Mouse (Mus musculus): ENCODE data around the gene Grm4.
"Not testable (repeated sequence)": the region's sequence is repeated elsewhere in the genome, so short reads cannot be mapped to it uniquely, and the experiment has no call there.

Gene Grm4

DNA sequence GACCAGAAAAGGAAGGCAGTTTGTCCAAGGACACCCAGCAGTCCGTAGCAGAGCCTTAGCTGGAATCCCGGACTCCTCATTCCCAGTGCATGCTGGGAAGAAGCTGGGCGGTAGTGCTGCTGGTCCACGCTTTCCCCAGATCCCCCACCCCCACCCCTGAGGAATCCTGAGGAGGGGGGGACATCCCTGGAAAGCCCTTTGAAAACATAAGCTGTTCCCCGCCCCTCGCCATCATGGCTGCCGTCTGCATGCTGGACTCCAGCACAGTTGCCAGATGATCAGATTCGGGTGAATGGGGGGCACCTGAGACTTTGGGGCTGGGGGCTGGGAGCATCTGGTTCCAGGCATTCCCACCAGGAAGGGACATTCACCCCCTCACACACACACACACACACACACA lies 99.4 kb downstream of the Grm4 start:
- in situ Hi-C loops (cut with MboI, MseI) = no loop called here

DNA sequence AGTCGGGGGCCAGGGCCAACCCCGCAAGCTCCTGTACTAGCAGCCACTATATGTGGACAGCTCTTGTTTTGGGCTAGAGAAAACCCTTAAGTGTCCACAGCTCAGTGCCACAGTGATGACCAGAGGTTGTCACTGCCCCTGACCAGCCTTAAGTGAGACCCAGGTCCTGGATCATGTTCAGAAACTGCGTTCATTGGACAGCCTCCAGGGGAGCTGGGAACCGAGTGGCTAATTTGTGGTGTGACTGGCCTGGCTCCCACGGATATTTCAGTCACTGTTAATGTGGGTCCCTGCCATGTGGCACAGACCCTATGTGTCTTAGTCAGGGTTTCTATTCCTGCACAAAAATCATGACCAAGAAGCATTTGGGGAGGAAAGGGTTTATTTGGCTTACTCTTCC lies 112.2 kb downstream of the Grm4 start:
- in situ Hi-C loops (cut with MboI, MseI) = no loop called here

DNA sequence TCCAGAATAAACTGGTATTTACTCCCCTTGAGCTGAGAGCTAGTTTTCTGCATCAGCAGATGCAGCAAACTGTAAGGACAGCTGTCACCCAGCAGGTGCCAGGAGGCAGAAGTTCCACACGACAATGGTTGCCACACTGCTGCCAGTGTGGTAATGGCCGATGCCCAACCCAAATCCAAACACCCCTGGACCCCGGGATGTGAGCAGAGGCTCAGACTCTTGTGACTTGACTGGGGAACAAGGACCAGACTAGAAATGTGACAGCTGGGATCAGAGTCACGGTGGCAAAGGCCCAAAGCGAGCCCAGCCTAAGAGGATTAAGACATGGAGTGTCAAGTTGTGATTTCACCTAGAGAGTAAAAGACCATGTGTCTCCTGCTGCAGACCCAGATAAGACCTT lies 112.7 kb downstream of the Grm4 start:
- in situ Hi-C loops (cut with MboI, MseI) = no loop called here

DNA sequence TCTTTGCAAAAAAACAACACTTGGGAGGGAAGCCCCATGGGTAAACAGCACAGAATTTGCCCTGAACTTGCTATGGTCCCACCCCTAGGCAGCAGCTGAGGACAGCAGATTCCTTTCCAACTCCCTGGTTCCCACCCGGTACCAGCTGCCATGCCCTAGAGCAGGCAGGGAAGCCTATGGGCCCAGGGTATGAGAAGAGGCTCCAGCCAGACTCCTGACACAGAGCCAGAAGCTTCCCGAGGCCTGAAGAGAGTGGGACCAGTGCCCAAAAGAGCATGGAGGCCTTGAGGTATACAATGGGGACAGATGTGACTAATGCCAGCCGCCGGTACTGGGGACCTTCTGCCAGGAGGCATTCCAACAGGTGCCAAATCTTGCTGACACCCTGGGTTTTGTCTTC lies 114.2 kb downstream of the Grm4 start:
- in situ Hi-C loops (cut with MboI, MseI) = no loop called here

DNA sequence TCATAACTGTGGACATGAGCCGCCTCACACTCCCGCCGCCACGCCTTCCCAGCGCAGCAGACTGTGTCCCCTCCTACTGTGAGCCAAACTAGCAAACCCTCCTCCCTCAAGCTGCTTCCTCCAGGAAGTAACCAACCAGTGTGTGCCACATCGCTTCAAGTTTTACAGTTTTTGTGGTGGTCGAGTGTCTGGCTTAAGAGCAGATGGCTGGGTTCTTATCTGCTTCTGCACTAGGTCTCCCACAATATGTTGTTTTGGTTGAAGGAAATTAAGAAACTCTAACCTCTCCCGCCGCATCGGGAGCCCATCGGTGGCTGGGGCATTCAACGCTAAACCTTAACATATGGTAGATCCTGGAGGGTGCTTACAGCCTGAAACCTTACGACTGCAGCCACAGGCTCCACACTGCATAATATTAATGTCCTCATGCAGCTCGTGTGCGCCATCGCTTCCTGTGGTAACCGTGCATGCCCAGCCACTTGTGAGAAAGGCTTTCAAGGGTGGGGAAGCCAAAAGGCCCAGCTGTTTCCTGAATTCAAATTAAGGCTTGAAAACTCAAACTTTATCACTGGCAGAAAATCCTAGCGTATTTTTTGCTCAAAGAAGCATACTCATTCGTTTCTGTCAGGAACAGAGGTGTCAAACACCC lies 115.7 kb downstream of the Grm4 start:
- in situ Hi-C loops (cut with MboI, MseI) = no loop called here

DNA sequence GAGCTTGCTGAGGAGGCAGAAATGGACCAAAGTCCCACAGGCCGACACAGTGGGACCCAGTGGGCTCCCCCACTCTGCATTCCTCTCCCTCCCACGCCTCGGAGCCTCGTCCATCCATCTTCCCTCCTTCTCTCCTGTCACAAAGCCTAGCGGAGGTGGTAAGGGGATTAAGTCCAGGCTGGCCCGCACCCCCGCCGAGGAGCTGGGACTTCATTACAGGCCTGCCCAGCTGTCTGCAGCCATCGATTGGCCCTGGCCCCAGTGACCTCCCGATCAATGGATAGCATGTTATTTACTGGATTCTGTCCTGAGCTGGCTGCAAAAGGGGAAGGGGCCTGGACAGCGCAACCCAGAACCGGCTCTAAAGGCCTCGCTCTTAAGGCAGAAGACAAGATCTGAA lies 120.0 kb downstream of the Grm4 start:
- in situ Hi-C loops (cut with MboI, MseI) = no loop called here

DNA sequence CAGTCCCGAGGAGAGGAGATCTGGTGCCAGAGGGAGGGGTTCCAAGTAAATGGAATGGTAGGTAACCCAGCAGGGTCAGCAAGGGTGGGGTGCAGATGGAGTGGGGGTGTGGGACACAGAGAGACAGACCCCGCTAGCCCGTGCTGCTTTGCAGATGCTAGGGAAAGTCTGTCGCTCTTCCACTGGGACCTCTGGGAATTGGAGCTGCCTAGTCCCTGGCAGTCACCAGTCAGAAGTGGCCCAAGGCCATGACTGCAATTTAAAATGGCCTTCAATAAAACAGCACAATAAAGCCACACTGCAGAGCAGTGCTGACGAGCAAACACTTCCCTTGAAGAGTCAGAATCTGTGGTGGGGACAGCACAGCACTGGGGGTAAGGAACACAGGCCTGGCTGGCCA lies 127.3 kb downstream of the Grm4 start:
- in situ Hi-C loops (cut with MboI, MseI) = no loop called here

DNA sequence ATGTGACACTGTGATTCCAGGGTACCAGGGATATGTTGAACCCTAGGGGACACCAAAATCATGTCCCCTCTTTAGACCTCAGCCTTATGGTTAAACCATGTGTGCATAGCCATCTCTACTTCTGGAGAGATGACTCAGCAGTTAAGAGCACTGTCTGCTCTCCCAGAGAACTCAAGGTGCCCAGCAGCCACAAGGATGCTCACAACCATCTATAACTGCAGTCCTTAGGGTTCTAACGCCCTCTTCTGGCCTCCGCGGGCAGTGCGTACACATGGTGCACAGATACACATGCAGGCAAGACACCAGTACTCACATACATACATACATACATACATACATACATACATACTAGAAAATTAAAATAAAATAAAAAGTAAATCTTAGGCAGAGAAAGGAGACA lies 127.8 kb downstream of the Grm4 start:
- in situ Hi-C loops (cut with MboI, MseI) = no loop called here

DNA sequence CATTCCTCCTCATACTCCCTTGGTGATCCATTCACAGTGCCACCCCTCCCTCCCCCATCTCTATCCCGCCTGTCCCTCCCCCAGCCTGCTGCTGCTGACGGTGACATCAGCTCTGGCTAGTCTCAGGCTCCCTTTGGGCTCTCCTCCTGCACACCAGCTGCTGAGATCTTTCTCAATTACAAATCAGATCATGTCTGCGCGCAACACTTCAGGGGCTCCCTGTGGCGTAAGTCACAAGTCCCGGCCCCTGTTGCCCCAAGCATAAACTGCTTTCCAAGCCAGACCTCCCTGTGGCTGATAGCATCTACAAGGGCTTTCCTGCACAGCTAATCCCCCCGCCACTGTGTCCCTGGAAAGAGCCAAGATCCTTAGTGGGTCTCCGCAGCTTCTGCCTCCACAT lies 128.3 kb downstream of the Grm4 start:
- in situ Hi-C loops (cut with MboI, MseI) = no loop called here

DNA sequence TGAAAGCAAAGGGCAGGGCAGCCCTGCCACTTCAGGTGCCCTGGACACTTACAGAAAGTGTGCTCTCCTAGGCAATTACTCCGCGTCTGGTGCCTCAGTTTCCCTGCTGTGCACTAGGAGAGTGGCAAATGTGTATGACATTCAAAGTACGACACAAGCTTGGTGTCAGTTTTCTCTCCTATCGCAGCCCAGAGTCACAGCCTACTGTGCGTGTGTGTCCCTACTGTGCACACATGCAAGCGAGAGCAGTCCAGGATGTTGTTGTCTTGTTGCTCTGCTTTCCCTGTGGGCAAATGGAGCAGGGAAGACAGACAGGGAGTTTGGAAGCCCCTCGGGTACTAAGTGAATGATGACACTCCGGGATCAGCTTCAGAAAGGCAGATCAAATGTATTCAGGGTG lies 131.2 kb downstream of the Grm4 start:
- in situ Hi-C loops (cut with MboI, MseI) = no loop called here

DNA sequence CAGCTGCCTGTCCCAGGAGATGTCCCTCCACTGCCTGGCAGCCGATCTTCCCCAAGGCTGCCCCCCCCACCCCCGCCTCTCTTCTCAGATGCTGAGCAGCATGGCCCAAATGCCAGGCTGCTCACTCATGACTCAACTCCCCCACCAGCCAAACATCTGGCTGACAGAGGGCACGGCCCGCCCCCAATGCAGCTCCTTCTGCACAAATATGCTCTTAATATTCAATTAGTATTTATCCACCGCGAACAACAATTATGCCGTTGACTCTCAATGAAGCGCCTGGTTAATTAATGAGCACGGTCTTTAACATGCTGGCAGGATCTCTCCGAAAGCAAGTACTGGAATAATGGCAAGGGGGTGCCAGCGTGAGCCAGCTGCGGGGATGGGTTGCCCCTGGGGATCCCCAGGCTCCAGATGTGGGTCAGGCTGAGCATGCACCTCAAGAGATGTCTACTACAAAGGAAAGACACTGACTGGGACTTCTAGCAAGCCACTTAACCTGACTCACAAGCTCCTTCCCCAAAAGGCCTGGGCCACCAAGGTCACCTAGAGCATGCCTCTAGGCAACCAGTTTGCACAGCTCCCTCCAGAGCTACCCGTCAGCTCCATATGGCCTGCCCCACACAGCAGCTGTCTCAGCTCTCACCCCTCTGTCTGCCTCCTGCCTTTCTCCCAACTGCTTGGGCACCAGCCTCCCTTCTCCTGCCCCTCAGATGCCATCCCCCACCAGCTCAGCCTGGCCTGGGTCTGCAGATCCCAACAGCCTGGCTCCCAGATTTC lies 131.8 kb downstream of the Grm4 start:
- in situ Hi-C loops (cut with MboI, MseI) = no loop called here

DNA sequence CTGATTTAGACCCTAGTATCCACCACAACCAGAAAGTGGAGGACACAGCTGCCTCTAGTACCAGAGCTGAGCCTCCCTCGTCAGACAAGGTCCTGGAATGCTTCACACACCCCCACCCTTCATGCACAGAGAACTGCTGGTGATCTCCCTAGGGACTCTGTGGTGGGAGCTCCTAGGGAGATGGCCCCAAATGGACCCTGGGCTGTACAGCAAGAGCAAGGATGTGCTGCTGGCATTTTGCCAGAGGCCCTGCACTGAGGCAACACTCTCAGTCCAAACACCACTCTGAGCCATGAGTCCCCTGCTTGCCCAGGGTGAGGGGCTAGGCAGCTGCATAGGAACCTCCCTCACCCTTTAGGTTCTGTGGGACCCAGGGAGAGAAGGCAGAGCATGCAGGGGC lies 134.8 kb downstream of the Grm4 start:
- in situ Hi-C loops (cut with MboI, MseI) = no loop called here

DNA sequence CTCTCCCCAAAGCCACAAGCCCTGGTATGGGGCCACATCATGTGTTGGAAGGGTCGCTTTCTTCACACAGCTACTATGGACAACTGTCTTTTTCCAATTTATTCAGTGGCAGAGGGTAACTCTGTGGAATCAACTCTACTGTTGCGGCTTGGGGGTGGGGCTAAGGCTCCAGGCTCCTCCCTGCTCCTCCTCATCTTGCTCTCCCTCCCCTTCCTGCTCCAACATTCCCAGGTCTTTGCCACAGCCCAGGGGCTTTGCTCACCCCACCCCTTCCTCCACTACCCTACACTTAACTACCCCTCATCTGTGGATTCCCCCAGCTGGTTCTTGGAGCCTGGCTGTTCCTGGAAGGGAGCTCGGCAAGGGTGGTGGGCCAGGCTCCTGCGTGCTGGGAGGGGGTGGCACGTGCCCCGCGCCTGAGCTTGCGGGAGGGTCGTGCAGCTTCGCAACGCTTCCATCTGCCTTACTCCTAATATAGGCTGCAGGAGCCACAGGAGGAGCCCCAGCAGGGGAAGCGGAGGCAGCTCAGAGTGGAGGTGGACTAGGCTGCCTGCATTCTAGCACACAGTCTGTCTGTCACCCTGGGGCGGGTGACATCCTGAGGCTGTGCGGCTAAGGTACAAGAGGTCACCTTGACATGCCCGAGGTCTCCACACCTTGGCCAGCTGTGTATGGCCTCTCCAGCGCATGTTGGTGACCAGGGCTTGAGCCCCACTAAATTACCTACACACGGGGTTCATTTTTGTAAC lies 135.5 kb downstream of the Grm4 start:
- in situ Hi-C loops (cut with MboI, MseI) = no loop called here

DNA sequence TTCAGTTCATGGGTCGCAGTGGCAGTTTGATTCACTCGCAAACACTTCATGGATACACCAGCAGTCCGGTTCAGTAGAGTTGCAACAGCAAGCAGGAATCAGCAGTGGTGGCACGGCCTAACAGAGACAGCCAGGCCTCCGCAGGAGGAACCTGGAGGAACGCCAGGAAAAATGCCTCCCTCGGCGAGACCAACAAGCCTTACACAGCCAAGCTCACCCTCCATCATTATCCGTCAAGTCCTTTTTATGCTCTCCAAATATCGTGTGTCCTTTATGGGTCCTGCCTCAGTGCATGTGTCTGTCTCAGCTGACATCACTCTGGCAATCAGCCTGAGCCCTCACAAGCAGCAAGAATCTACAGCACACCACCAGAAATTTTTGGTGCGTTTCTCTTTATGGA lies 138.3 kb downstream of the Grm4 start:
- in situ Hi-C loops (cut with MboI, MseI) = no loop called here

DNA sequence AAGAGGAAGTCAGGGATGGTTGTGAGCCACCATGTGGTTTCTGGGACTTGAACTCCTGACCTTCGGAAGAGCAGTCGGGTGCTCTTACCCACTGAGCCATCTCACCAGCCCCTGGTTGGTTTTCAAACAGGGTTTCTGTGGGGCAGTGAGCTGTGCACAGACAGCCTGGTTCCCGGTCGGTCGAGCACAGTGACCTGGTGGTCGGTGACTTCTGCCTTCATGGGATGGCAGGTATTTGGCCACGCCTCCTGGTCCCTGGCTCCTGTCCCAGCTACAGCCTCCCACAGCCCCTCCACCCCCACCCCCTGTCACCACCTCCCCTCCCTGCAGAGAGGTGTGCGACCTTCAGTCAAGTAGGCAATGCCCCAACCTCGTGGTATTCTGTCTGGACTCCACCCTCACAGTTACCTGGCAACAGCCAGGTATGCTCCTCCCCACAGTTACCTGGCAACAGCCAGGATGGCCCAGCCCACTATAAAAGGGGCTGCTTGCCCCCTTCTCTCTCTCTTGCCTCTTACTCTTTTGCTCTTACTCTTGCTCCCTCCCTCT lies 140.2 kb downstream of the Grm4 start:
- in situ Hi-C loops (cut with MboI, MseI) = not testable (repeated sequence)

DNA sequence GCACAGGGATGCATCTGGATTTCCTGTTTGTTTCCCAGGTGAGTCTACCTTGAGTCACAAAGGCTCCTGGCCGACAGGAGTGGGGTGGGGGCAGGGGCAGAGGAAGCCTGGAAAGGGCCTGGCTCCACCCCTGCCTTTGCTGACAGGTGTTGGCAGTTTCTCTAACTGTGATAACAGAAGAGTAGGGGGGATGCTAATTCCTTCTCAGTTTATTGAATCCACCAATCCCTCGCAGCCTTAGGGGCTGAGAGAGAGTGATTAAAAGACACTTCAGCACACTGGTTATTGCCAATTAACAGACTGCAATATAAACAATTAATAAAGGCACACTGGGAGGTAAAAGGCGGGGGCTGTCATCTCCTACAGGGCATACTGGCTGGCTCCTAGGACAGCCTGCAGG lies 142.2 kb downstream of the Grm4 start:
- in situ Hi-C loops (cut with MboI, MseI) = no loop called here

DNA sequence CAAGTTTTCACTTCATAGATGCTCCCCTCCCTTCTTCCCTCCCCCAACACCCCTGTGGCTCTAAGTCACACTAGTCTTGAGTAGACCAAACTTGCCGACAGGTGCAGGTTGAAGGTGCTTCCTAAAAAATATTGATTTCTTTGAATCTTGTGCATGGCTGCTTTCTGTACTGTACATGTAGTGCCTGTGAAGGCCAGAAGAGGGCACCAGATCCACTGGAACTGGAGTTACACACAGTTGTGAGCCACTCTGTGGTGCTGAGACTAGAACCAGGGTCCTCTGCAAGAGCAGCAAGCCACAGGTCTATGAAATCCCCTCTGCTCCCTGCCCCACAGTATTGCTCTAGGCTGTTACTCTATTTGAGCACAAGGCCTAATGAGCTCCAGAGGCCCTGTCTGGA lies 144.1 kb downstream of the Grm4 start:
- in situ Hi-C loops (cut with MboI, MseI) = no loop called here

DNA sequence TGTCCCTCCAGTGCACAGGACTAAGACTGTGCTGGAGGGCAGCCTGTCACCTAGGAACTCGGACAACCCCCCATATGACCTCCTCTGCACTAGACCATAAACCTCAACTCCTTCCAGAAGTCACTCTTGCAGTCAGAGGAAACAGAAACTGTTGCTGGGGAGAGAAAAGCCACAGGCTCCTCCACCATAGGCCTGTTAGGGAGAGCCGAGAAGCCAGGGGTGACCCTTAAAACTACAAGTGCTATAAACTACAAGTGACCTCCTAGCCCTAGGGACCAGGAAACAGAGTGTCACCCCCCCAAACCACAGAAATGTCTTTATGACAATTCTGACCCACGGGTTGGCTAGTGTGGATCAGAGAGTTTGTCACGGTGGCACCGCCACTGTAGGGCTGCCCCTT lies 145.7 kb downstream of the Grm4 start:
- in situ Hi-C loops (cut with MboI, MseI) = no loop called here

Measured in T-helper 1 cell (primary cell).